Mouse (Mus musculus) 3T3-L1 (cell line): ENCODE data around the gene Syt16.
A peak's percentile ranks its signal among the peaks of the same experiment; 100 is the strongest.

ENCODE experiments used
- DNase-seq: peaks from one replicate; pipeline ENCODE4 v3.0.0-alpha.2; 2015; ENCODE audit warnings: low read depth, low spot score

Syt16 gene

GRCm38 (mm10) chr12:73997297-73998127, at the start of gene Syt16:
Syt16 (plus strand) TSS chr12:73997661.
- DNase-seq: no peak

GRCm38 (mm10) chr12:73948415-73948814, 49.0 kb upstream of the Syt16 start:
- DNase-seq: no peak

- DNase-seq: no peak
Measured at GRCm38 (mm10) chr12:73949318-73950058, 48.0 kb upstream of the Syt16 start.

GRCm38 (mm10) chr12:73952879-73953278, 44.6 kb upstream of the Syt16 start:
- DNase-seq: no peak

- DNase-seq: no peak
Measured at GRCm38 (mm10) chr12:73953420-73954186, 43.9 kb upstream of the Syt16 start.

GRCm38 (mm10) chr12:73954785-73955184, 42.7 kb upstream of the Syt16 start:
- no peak for DNase-seq

GRCm38 (mm10) chr12:73957676-73958075, 39.8 kb upstream of the Syt16 start:
- no peak for DNase-seq

GRCm38 (mm10) chr12:73958830-73959229, 38.6 kb upstream of the Syt16 start:
- DNase-seq: no peak

- peak; percentile 96 for DNase-seq
Measured at GRCm38 (mm10) chr12:73964291-73965281, 32.9 kb upstream of the Syt16 start, which contains the start of gene Snapc1. Snapc1 (plus strand) TSS chr12:73964481.

- no peak for DNase-seq
Measured at GRCm38 (mm10) chr12:73969142-73969541, 28.3 kb upstream of the Syt16 start.

GRCm38 (mm10) chr12:73974584-73974983, 22.9 kb upstream of the Syt16 start:
- peak; percentile 37 for DNase-seq

- no peak for DNase-seq
Measured at GRCm38 (mm10) chr12:73978144-73978543, 19.3 kb upstream of the Syt16 start.

GRCm38 (mm10) chr12:73979667-73980066, 17.8 kb upstream of the Syt16 start:
- no peak for DNase-seq

GRCm38 (mm10) chr12:73982533-73982932, 14.9 kb upstream of the Syt16 start:
- no peak for DNase-seq

GRCm38 (mm10) chr12:73986299-73986698, 11.2 kb upstream of the Syt16 start:
- DNase-seq: no peak

- no peak for DNase-seq
Measured at GRCm38 (mm10) chr12:73988393-73989008, 9.0 kb upstream of the Syt16 start.

- peak; percentile 68 for DNase-seq
Measured at GRCm38 (mm10) chr12:73989594-73989993, 7.9 kb upstream of the Syt16 start.

GRCm38 (mm10) chr12:73996906-73997296, 560 bp upstream of the Syt16 start:
- DNase-seq: no peak

GRCm38 (mm10) chr12:73998128-73998456, 631 bp downstream of the Syt16 start:
- DNase-seq: no peak

GRCm38 (mm10) chr12:74002449-74002848, 5.0 kb downstream of the Syt16 start:
- no peak for DNase-seq
